Mouse (Mus musculus) testis, adult 2 months (tissue): ENCODE data around the gene Gm11034. TPM values are rescaled to one million over a fixed set of nuclear protein-coding genes. Genes with fewer than 3 reads are reported as not detected.

Experiments
- H3K27ac ChIP-seq: fragments of 200-500 bp; 2 replicates; pipeline ENCODE4 v1.5.1; 2012; ENCODE audit warnings: low read depth, low read length; ENCODE audit not compliant: control insufficient read depth, insufficient read depth
- H3K27me3 ChIP-seq: fragments of 200-500 bp; 2 replicates; pipeline ENCODE4 v1.6.1; 2012; ENCODE audit warnings: mild to moderate bottlenecking, low read length, moderate library complexity; ENCODE audit not compliant: control insufficient read depth, insufficient read depth
- H3K36me3 ChIP-seq: fragments of 200-500 bp; 2 replicates; pipeline ENCODE4 v1.6.1; 2012; ENCODE audit warnings: mild to moderate bottlenecking, low read length; ENCODE audit not compliant: control insufficient read depth, insufficient read depth
- H3K4me1 ChIP-seq: fragments of 200-500 bp; 2 replicates; pipeline ENCODE4 v1.6.1; 2012; ENCODE audit warnings: low read length; ENCODE audit not compliant: control insufficient read depth, insufficient read depth
- H3K4me3 ChIP-seq: fragments of 200-500 bp; 2 replicates; pipeline ENCODE4 v1.5.1; 2012; ENCODE audit warnings: low read depth, mild to moderate bottlenecking, low read length, moderate library complexity, mixed read lengths; ENCODE audit not compliant: control insufficient read depth
- CTCF ChIP-seq: fragments of 200-500 bp; IDR thresholded peaks from 2 replicates; pipeline ENCODE4 v1.5.1; 2012; ENCODE audit warnings: low read depth, mild to moderate bottlenecking, inconsistent platforms, low read length, moderate library complexity; ENCODE audit not compliant: control insufficient read depth, insufficient read depth, insufficient replicate concordance
- POLR2A ChIP-seq: fragments of 200-500 bp; IDR thresholded peaks from 2 replicates; pipeline ENCODE4 v1.6.1; 2012; ENCODE audit warnings: low read depth, mild to moderate bottlenecking, inconsistent platforms, low read length, moderate library complexity; ENCODE audit not compliant: control insufficient read depth
- polyA plus RNA-seq: library from polyadenylated mRNA; depleted of rRNA; stranded (reverse); fragments of >200 nt; gene quantifications from 2 replicates; pipeline ENCODE4 v1.2.3, GENCODE M21; 2012

Gene Gm11034
- polyA plus RNA-seq, 1 experiment, result not detected

- TF ChIP-seq CTCF (no peak), POLR2A (no peak)
- Histone ChIP-seq H3K27ac (no peak overlapping the region), H3K4me3 (no peak overlapping the region), H3K4me1 (peaks cover 4% of the 10 kb centered on the region), H3K27me3 (no peaks in the 10 kb centered on the region), H3K36me3 (no peaks in the 10 kb centered on the region)
Measured at GRCm38 (mm10) chr8:72257171-72257901, 43.9 kb upstream of the Gm11034 start.

- Histone ChIP-seq H3K27me3 (no peaks in the 10 kb centered on the region), H3K4me1 (peaks cover 5% of the 10 kb centered on the region), H3K4me3 (no peak overlapping the region), H3K27ac (no peak overlapping the region), H3K36me3 (peaks cover 3% of the 10 kb centered on the region)
- no peak for TF ChIP-seq POLR2A
- no peak for TF ChIP-seq CTCF
Measured at GRCm38 (mm10) chr8:72244610-72245009, 31.2 kb upstream of the Gm11034 start.

- H3K36me3 ChIP-seq, result peaks cover 3% of the 10 kb centered on the region
Measured at GRCm38 (mm10) chr8:72242226-72242625, 28.8 kb upstream of the Gm11034 start.

GRCm38 (mm10) chr8:72240951-72241350 lies 27.5 kb upstream of the Gm11034 start:
- Histone ChIP-seq H3K36me3 (peaks cover 3% of the 10 kb centered on the region), H3K4me1 (peaks cover 5% of the 10 kb centered on the region), H3K27me3 (no peaks in the 10 kb centered on the region), H3K27ac (no peak overlapping the region), H3K4me3 (peak overlapping the region; percentile 83)
- no peak for TF ChIP-seq CTCF
- TF ChIP-seq POLR2A, result no peak

More at GRCm38 (mm10) chr8:72242226-72242625, 28.8 kb upstream of the Gm11034 start:
- TF ChIP-seq CTCF (no peak), POLR2A (no peak)
- Histone ChIP-seq H3K27ac (no peak overlapping the region), H3K4me3 (peak overlapping the region; percentile 83; the same call in 1 of the 2 replicates), H3K4me1 (peaks cover 5% of the 10 kb centered on the region), H3K27me3 (no peaks in the 10 kb centered on the region)

GRCm38 (mm10) chr8:72240403-72240763 lies 26.9 kb upstream of the Gm11034 start:
- peaks cover 5% of the 10 kb centered on the region for H3K4me1 ChIP-seq
- H3K4me3 ChIP-seq, result peak overlapping the region; percentile 83
- TF ChIP-seq POLR2A (no peak), CTCF (no peak)
- H3K36me3 ChIP-seq, result peaks cover 3% of the 10 kb centered on the region
- no peaks in the 10 kb centered on the region for H3K27me3 ChIP-seq
- H3K27ac ChIP-seq, result peak overlapping the region; percentile 86

GRCm38 (mm10) chr8:72239499-72240402 lies 26.3 kb upstream of the Gm11034 start, which contains the start of gene Ap1m1:
Ap1m1 (plus strand) TSS chr8:72240018.
- peak; percentile 76 for TF ChIP-seq POLR2A
- TF ChIP-seq CTCF, result peak; percentile 65
- peaks cover 3% of the 10 kb centered on the region for H3K36me3 ChIP-seq
- no peaks in the 10 kb centered on the region for H3K27me3 ChIP-seq
- peak within 1 kb of the TSS; percentile 83 for H3K4me3 ChIP-seq
- peaks cover 5% of the 10 kb centered on the region for H3K4me1 ChIP-seq
- H3K27ac ChIP-seq, result peak within 1 kb of the TSS; percentile 86

GRCm38 (mm10) chr8:72222656-72223055 lies 9.2 kb upstream of the Gm11034 start:
- H3K4me3 ChIP-seq, result no peak overlapping the region
- H3K27me3 ChIP-seq, result no peaks in the 10 kb centered on the region
- no peak overlapping the region for H3K27ac ChIP-seq
- no peaks in the 10 kb centered on the region; the same call in 1 of the 2 replicates for H3K4me1 ChIP-seq
- H3K36me3 ChIP-seq, result 0 out of 2 replicates have a peak, but pooled peaks cover 1% of the 10 kb centered on the region
- TF ChIP-seq POLR2A (no peak), CTCF (no peak)
